Mouse (Mus musculus): ENCODE measurements around the gene Trpv1. TPM values are rescaled to one million over a fixed set of nuclear protein-coding genes. Genes with fewer than 3 reads are reported as not detected.

Gene Trpv1
- polyA plus RNA-seq, 1 experiment from 2014 or later: not detected

- Histone ChIP-seq H3K4me3 (no peak overlapping the region), H3K27me3 (peaks cover 1% of the 10 kb centered on the region; the same call in 1 of the 2 replicates), H3K9ac (replicated peaks) (no peak overlapping the region), H3K4me1 (no peaks in the 10 kb centered on the region), H3K27ac (replicated peaks) (no peak overlapping the region), H3K36me3 (no peaks in the 10 kb centered on the region), H3K9me3 (no peaks in the 10 kb centered on the region), H3K4me2 (replicated peaks) (no peak overlapping the region)
- no peak for ATAC-seq (ENCODE audit: low FRiP score, low read depth)
- WGBS: 79% methylated on average over 7 of the region's 7 CpGs
These were observed 28.9 kb upstream of the Trpv1 start for GRCm38 (mm10) chr11:73205194-73205593.

GRCm38 (mm10) chr11:73207621-73208020 is 26.5 kb upstream of the Trpv1 start:
- H3K4me3 ChIP-seq: no peak overlapping the region
- H3K36me3 ChIP-seq: no peaks in the 10 kb centered on the region
- WGBS: 91% methylated on average over 2 of the region's 2 CpGs
- no peaks in the 10 kb centered on the region for H3K4me1 ChIP-seq
- H3K27ac ChIP-seq (replicated peaks): no peak overlapping the region
- H3K4me2 ChIP-seq (replicated peaks): no peak overlapping the region
- no peak overlapping the region for H3K9ac ChIP-seq (replicated peaks)
- ATAC-seq (ENCODE audit: low FRiP score, low read depth): no peak
- H3K27me3 ChIP-seq: no peaks in the 10 kb centered on the region
- no peaks in the 10 kb centered on the region for H3K9me3 ChIP-seq

- Histone ChIP-seq H3K4me1 (no peaks in the 10 kb centered on the region), H3K9me3 (no peaks in the 10 kb centered on the region), H3K4me3 (no peak overlapping the region), H3K27me3 (no peaks in the 10 kb centered on the region), H3K4me2 (replicated peaks) (no peak overlapping the region), H3K36me3 (no peaks in the 10 kb centered on the region), H3K27ac (replicated peaks) (no peak overlapping the region), H3K9ac (replicated peaks) (no peak overlapping the region)
- WGBS: 88% methylated on average over 3 of the region's 3 CpGs
- ATAC-seq (ENCODE audit: low FRiP score, low read depth): no peak
These were observed 20.1 kb upstream of the Trpv1 start for GRCm38 (mm10) chr11:73213956-73214355.

- Histone ChIP-seq H3K36me3 (no peaks in the 10 kb centered on the region), H3K9ac (replicated peaks) (no peak overlapping the region), H3K4me2 (replicated peaks) (no peak overlapping the region), H3K9me3 (no peaks in the 10 kb centered on the region), H3K4me1 (no peaks in the 10 kb centered on the region), H3K4me3 (no peak overlapping the region), H3K27ac (replicated peaks) (no peak overlapping the region), H3K27me3 (no peaks in the 10 kb centered on the region)
- no peak for ATAC-seq (ENCODE audit: low FRiP score, low read depth)
- WGBS: 53% methylated on average over 2 of the region's 2 CpGs
These were observed 14.4 kb upstream of the Trpv1 start for GRCm38 (mm10) chr11:73219671-73220070.

- H3K27ac ChIP-seq (replicated peaks): no peak overlapping the region
- no peak overlapping the region for H3K4me2 ChIP-seq (replicated peaks)
- H3K36me3 ChIP-seq: no peaks in the 10 kb centered on the region
- no peaks in the 10 kb centered on the region for H3K9me3 ChIP-seq
- no peaks in the 10 kb centered on the region for H3K4me1 ChIP-seq
- no peak overlapping the region for H3K4me3 ChIP-seq
- H3K27me3 ChIP-seq: no peaks in the 10 kb centered on the region
- H3K9ac ChIP-seq (replicated peaks): no peak overlapping the region
- 97% methylated on average over 1 of the region's 1 CpGs for WGBS
- no peak for ATAC-seq (ENCODE audit: low FRiP score, low read depth)
These were observed 13.4 kb upstream of the Trpv1 start for GRCm38 (mm10) chr11:73220651-73221050.

- no peak overlapping the region for H3K9ac ChIP-seq (replicated peaks)
These were observed 11.2 kb upstream of the Trpv1 start for GRCm38 (mm10) chr11:73222846-73223245.

GRCm38 (mm10) chr11:73223966-73224365 is 10.1 kb upstream of the Trpv1 start:
- H3K9ac ChIP-seq (replicated peaks): no peak overlapping the region
- ATAC-seq (ENCODE audit: low FRiP score, low read depth): no peak
- WGBS: 56% methylated on average over 2 of the region's 2 CpGs

More at GRCm38 (mm10) chr11:73222846-73223245, 11.2 kb upstream of the Trpv1 start:
- Histone ChIP-seq H3K4me3 (no peak overlapping the region), H3K36me3 (no peaks in the 10 kb centered on the region), H3K27me3 (no peaks in the 10 kb centered on the region), H3K4me1 (no peaks in the 10 kb centered on the region), H3K27ac (replicated peaks) (no peak overlapping the region), H3K9me3 (no peaks in the 10 kb centered on the region), H3K4me2 (replicated peaks) (no peak overlapping the region)
- ATAC-seq (ENCODE audit: low FRiP score, low read depth): no peak
- 51% methylated on average over 5 of the region's 5 CpGs for WGBS

GRCm38 (mm10) chr11:73225856-73226255 is 8.2 kb upstream of the Trpv1 start:
- Histone ChIP-seq H3K27me3 (no peaks in the 10 kb centered on the region), H3K9me3 (no peaks in the 10 kb centered on the region), H3K9ac (replicated peaks) (no peak overlapping the region), H3K4me1 (no peaks in the 10 kb centered on the region), H3K4me2 (replicated peaks) (no peak overlapping the region), H3K4me3 (no peak overlapping the region), H3K36me3 (no peaks in the 10 kb centered on the region), H3K27ac (replicated peaks) (no peak overlapping the region)
- no peak for ATAC-seq (ENCODE audit: low FRiP score, low read depth)
- WGBS: 90% methylated on average over 6 of the region's 6 CpGs

More at GRCm38 (mm10) chr11:73223966-73224365, 10.1 kb upstream of the Trpv1 start:
- no peak overlapping the region for H3K4me2 ChIP-seq (replicated peaks)
- no peaks in the 10 kb centered on the region for H3K9me3 ChIP-seq
- no peaks in the 10 kb centered on the region for H3K36me3 ChIP-seq
- no peak overlapping the region for H3K4me3 ChIP-seq
- no peaks in the 10 kb centered on the region for H3K27me3 ChIP-seq
- H3K4me1 ChIP-seq: no peaks in the 10 kb centered on the region
- H3K27ac ChIP-seq (replicated peaks): no peak overlapping the region

- H3K27ac ChIP-seq (replicated peaks): no peak overlapping the region
- H3K4me3 ChIP-seq: no peak overlapping the region
- H3K27me3 ChIP-seq: no peaks in the 10 kb centered on the region
- H3K36me3 ChIP-seq: no peaks in the 10 kb centered on the region
- ATAC-seq (ENCODE audit: low FRiP score, low read depth): no peak
- H3K4me2 ChIP-seq (replicated peaks): no peak overlapping the region
- H3K9me3 ChIP-seq: no peaks in the 10 kb centered on the region
- WGBS: 84% methylated on average over 5 of the region's 5 CpGs
- H3K4me1 ChIP-seq: no peaks in the 10 kb centered on the region
- H3K9ac ChIP-seq (replicated peaks): no peak overlapping the region
These were observed 5.2 kb upstream of the Trpv1 start for GRCm38 (mm10) chr11:73228881-73229280.

GRCm38 (mm10) chr11:73230081-73230480 is 4.0 kb upstream of the Trpv1 start:
- no peaks in the 10 kb centered on the region for H3K36me3 ChIP-seq
- no peak overlapping the region for H3K4me2 ChIP-seq (replicated peaks)
- no peak overlapping the region for H3K9ac ChIP-seq (replicated peaks)
- no peak overlapping the region for H3K4me3 ChIP-seq
- no peaks in the 10 kb centered on the region for H3K27me3 ChIP-seq
- no peak overlapping the region for H3K27ac ChIP-seq (replicated peaks)
- H3K9me3 ChIP-seq: no peaks in the 10 kb centered on the region
- 89% methylated on average over 5 of the region's 5 CpGs for WGBS
- H3K4me1 ChIP-seq: no peaks in the 10 kb centered on the region
- ATAC-seq (ENCODE audit: low FRiP score, low read depth): no peak

GRCm38 (mm10) chr11:73232513-73232912 is 1.6 kb upstream of the Trpv1 start:
- Histone ChIP-seq H3K4me2 (replicated peaks) (no peak overlapping the region), H3K4me3 (no peak overlapping the region), H3K4me1 (no peaks in the 10 kb centered on the region), H3K36me3 (no peaks in the 10 kb centered on the region), H3K9me3 (no peaks in the 10 kb centered on the region), H3K27me3 (no peaks in the 10 kb centered on the region), H3K27ac (replicated peaks) (no peak overlapping the region), H3K9ac (replicated peaks) (no peak overlapping the region)
- 77% methylated on average over 2 of the region's 2 CpGs for WGBS
- ATAC-seq (ENCODE audit: low FRiP score, low read depth): no peak

GRCm38 (mm10) chr11:73235990-73236701 is 2.1 kb downstream of the Trpv1 start:
- no peak overlapping the region for H3K27ac ChIP-seq (replicated peaks)
- no peak for ATAC-seq (ENCODE audit: low FRiP score, low read depth)

GRCm38 (mm10) chr11:73236731-73237130 is 2.6 kb downstream of the Trpv1 start:
- no peaks in the 10 kb centered on the region for H3K36me3 ChIP-seq
- no peak overlapping the region for H3K4me2 ChIP-seq (replicated peaks)
- no peak overlapping the region for H3K9ac ChIP-seq (replicated peaks)
- 81% methylated on average over 3 of the region's 3 CpGs for WGBS
- H3K9me3 ChIP-seq: no peaks in the 10 kb centered on the region
- H3K4me3 ChIP-seq: no peak overlapping the region
- H3K27me3 ChIP-seq: no peaks in the 10 kb centered on the region
- H3K27ac ChIP-seq (replicated peaks): no peak overlapping the region
- ATAC-seq (ENCODE audit: low FRiP score, low read depth): no peak
- no peaks in the 10 kb centered on the region for H3K4me1 ChIP-seq

More at GRCm38 (mm10) chr11:73235990-73236701, 2.1 kb downstream of the Trpv1 start:
- Histone ChIP-seq H3K4me2 (replicated peaks) (no peak overlapping the region), H3K9ac (replicated peaks) (no peak overlapping the region), H3K4me1 (no peaks in the 10 kb centered on the region), H3K9me3 (no peaks in the 10 kb centered on the region), H3K36me3 (no peaks in the 10 kb centered on the region), H3K27me3 (no peaks in the 10 kb centered on the region), H3K4me3 (no peak overlapping the region)
- WGBS: 51% methylated on average over 5 of the region's 5 CpGs

Data from midbrain, embryonic 12.5 days (tissue).